Mouse (Mus musculus): ENCODE measurements at regions not wholly inside any gene's neighbourhood (a gene's known extent, or its start where the extent isn't known, plus 50 kb on each side); places are given as distances from the start of the nearest gene placed in this dataset.

DNA sequence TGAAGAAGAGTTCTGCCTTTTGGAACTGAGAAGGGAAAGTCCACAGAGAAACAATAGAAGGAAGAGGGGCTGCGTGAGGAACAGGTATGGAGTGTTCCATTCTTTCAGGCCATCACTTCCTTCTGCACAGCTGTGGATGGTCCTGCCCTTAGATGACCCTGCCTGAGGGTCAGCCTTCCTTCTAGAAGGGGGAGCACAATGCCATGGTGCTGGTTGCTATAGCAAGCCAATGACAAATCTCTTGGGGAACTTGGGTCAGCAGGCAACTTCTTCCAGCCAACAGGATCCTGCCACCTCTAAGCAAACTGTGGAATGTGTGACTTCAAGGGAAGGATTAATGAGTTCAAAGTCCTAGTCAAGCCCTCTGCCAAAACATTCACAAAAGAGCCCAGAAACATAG is 329.1 kb upstream of the Pard3b start:
- Histone ChIP-seq H3K9me3 (no peaks in the 10 kb centered on the region), H3K4me1 (no peaks in the 10 kb centered on the region), H3K27ac (no peak overlapping the region), H3K27me3 (no peaks in the 10 kb centered on the region), H3K4me3 (no peak overlapping the region), H3K9ac (no peak overlapping the region), H3K36me3 (no peaks in the 10 kb centered on the region), H3K4me2 (no peak overlapping the region)
- ATAC-seq (ENCODE audit: borderline replicate concordance, extremely low read depth, low FRiP score, low TSS enrichment): no peak
- 73% methylated on average over 1 of the region's 1 CpGs for WGBS

- 90% methylated on average over 3 of the region's 3 CpGs for WGBS
- Histone ChIP-seq H3K27ac (no peak overlapping the region), H3K4me3 (no peak overlapping the region), H3K27me3 (no peaks in the 10 kb centered on the region), H3K36me3 (no peaks in the 10 kb centered on the region), H3K4me1 (no peaks in the 10 kb centered on the region), H3K9me3 (no peaks in the 10 kb centered on the region), H3K9ac (no peak overlapping the region), H3K4me2 (no peak overlapping the region)
- ATAC-seq (ENCODE audit: borderline replicate concordance, extremely low read depth, low FRiP score, low TSS enrichment): no peak
Observed at GRCm38 (mm10) chr1:61310063-61310760, 328.4 kb upstream of the Pard3b start.

DNA sequence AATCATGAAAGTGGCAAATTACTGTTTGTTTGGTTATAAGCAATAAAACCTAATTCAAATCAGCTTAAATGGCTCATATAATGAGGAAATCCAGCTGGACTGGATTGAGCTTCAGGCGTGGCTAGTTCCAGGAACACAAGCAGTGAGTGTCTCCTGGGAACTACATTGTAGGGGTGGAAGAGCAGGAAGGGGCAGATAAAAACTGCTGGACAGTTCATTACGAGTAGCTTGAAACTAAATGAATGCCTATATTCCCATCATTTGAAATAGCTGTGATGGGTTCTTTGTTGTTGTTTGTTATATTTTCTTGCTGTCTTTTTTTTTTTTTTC is 327.9 kb upstream of the Pard3b start:
- Histone ChIP-seq H3K4me1 (no peaks in the 10 kb centered on the region), H3K36me3 (no peaks in the 10 kb centered on the region), H3K9ac (no peak overlapping the region), H3K27ac (no peak overlapping the region), H3K4me2 (no peak overlapping the region), H3K27me3 (no peaks in the 10 kb centered on the region), H3K9me3 (no peaks in the 10 kb centered on the region), H3K4me3 (no peak overlapping the region)
- WGBS: 57% methylated on average over 2 of the region's 2 CpGs
- no peak for ATAC-seq (ENCODE audit: borderline replicate concordance, extremely low read depth, low FRiP score, low TSS enrichment)

GRCm38 (mm10) chr1:61313196-61313595 is 325.4 kb upstream of the Pard3b start:
- Histone ChIP-seq H3K36me3 (no peaks in the 10 kb centered on the region), H3K4me3 (no peak overlapping the region), H3K9me3 (no peaks in the 10 kb centered on the region), H3K4me1 (no peaks in the 10 kb centered on the region), H3K27me3 (no peaks in the 10 kb centered on the region), H3K27ac (no peak overlapping the region), H3K4me2 (no peak overlapping the region), H3K9ac (no peak overlapping the region)
- 88% methylated on average over 4 of the region's 4 CpGs for WGBS
- no peak for ATAC-seq (ENCODE audit: borderline replicate concordance, extremely low read depth, low FRiP score, low TSS enrichment)

GRCm38 (mm10) chr1:61316261-61316660 is 322.4 kb upstream of the Pard3b start:
- Histone ChIP-seq H3K4me2 (no peak overlapping the region), H3K4me1 (no peaks in the 10 kb centered on the region), H3K9me3 (no peaks in the 10 kb centered on the region), H3K27me3 (no peaks in the 10 kb centered on the region), H3K9ac (no peak overlapping the region), H3K36me3 (no peaks in the 10 kb centered on the region), H3K4me3 (no peak overlapping the region), H3K27ac (no peak overlapping the region)
- ATAC-seq (ENCODE audit: borderline replicate concordance, extremely low read depth, low FRiP score, low TSS enrichment): no peak
- 87% methylated on average over 4 of the region's 4 CpGs for WGBS

GRCm38 (mm10) chr1:61316736-61317135 is 321.9 kb upstream of the Pard3b start:
- Histone ChIP-seq H3K36me3 (no peaks in the 10 kb centered on the region), H3K9ac (no peak overlapping the region), H3K4me1 (no peaks in the 10 kb centered on the region), H3K9me3 (no peaks in the 10 kb centered on the region), H3K4me2 (no peak overlapping the region), H3K27ac (no peak overlapping the region), H3K27me3 (no peaks in the 10 kb centered on the region), H3K4me3 (no peak overlapping the region)
- no peak for ATAC-seq (ENCODE audit: borderline replicate concordance, extremely low read depth, low FRiP score, low TSS enrichment)
- 64% methylated on average over 2 of the region's 2 CpGs for WGBS

GRCm38 (mm10) chr1:61318042-61318441 is 320.6 kb upstream of the Pard3b start:
- no peaks in the 10 kb centered on the region for H3K4me1 ChIP-seq
- WGBS: 69% methylated on average over 1 of the region's 1 CpGs
- no peak overlapping the region for H3K4me3 ChIP-seq
- no peaks in the 10 kb centered on the region for H3K9me3 ChIP-seq
- H3K27ac ChIP-seq: no peak overlapping the region
- no peak for ATAC-seq (ENCODE audit: borderline replicate concordance, extremely low read depth, low FRiP score, low TSS enrichment)
- H3K9ac ChIP-seq: no peak overlapping the region
- H3K36me3 ChIP-seq: no peaks in the 10 kb centered on the region
- no peaks in the 10 kb centered on the region for H3K27me3 ChIP-seq
- H3K4me2 ChIP-seq: no peak overlapping the region

DNA sequence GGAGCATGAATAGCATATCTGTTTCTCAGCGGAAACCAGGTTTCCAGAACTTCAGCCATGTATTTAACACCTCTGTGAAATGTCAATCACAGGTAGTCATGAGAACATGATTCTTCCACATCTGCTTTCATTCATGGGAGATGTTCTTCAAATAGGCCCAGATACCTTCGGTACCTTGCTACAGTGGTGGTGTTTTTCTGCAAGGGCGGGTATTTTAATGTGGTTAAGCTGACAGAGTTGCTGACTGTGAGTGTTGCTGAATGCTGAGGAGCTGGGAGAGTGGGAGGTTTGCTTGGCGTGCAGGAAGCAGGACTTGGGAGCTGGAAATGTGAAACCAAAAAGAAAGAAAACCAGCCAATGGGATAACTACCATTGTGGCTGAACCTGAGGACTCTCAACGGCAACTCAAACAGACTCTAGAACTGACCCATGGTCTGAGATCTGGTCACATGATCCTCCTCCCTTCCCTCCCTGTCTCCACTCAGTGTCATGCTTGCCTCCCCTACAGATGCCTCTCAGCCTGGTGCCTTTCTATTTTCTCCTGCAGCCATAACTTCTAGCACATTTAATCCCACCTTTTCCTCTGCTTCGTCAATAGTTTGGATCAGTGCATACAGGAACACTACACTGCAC is 317.0 kb upstream of the Pard3b start:
- Histone ChIP-seq H3K4me3 (no peak overlapping the region), H3K9ac (no peak overlapping the region), H3K27me3 (no peaks in the 10 kb centered on the region), H3K4me1 (no peaks in the 10 kb centered on the region), H3K9me3 (no peaks in the 10 kb centered on the region), H3K36me3 (no peaks in the 10 kb centered on the region), H3K27ac (no peak overlapping the region), H3K4me2 (no peak overlapping the region)
- no peak for ATAC-seq (ENCODE audit: borderline replicate concordance, extremely low read depth, low FRiP score, low TSS enrichment)
- 51% methylated on average over 6 of the region's 6 CpGs for WGBS

DNA sequence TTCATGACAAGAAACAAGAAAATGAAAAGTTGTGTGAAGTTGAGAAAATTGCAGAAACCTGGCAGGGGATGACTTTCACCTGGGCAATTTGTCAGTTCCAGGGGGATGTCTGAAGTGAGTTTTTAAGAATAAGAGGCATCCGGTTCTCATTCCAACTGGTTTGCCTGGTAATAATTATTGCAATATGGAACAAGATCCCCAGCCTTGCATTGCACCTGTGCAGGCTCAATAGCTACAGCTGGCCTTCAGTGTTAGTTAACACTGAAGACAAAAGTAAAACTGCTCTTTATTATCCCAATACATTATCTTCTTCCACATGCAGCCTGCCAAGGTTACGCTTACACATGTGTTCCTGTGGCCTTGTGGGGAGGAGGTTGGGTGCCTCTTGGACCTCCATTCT is 307.2 kb upstream of the Pard3b start:
- Histone ChIP-seq H3K4me3 (no peak overlapping the region), H3K4me2 (no peak overlapping the region), H3K9ac (no peak overlapping the region), H3K27ac (no peak overlapping the region), H3K4me1 (no peaks in the 10 kb centered on the region), H3K27me3 (no peaks in the 10 kb centered on the region), H3K9me3 (no peaks in the 10 kb centered on the region), H3K36me3 (no peaks in the 10 kb centered on the region)
- 78% methylated on average over 2 of the region's 2 CpGs for WGBS
- ATAC-seq (ENCODE audit: borderline replicate concordance, extremely low read depth, low FRiP score, low TSS enrichment): no peak

GRCm38 (mm10) chr1:61331906-61332305 is 306.7 kb upstream of the Pard3b start:
- Histone ChIP-seq H3K9me3 (no peaks in the 10 kb centered on the region), H3K4me1 (no peaks in the 10 kb centered on the region), H3K27me3 (no peaks in the 10 kb centered on the region), H3K4me2 (no peak overlapping the region), H3K9ac (no peak overlapping the region), H3K36me3 (no peaks in the 10 kb centered on the region), H3K4me3 (no peak overlapping the region), H3K27ac (no peak overlapping the region)
- ATAC-seq (ENCODE audit: borderline replicate concordance, extremely low read depth, low FRiP score, low TSS enrichment): no peak
- WGBS: 55% methylated on average over 3 of the region's 3 CpGs

- no peak overlapping the region for H3K9ac ChIP-seq
- H3K4me3 ChIP-seq: no peak overlapping the region
- WGBS: 67% methylated on average over 2 of the region's 2 CpGs
- H3K36me3 ChIP-seq: no peaks in the 10 kb centered on the region
- no peaks in the 10 kb centered on the region for H3K27me3 ChIP-seq
- H3K4me2 ChIP-seq: no peak overlapping the region
- H3K4me1 ChIP-seq: no peaks in the 10 kb centered on the region
- no peak for ATAC-seq (ENCODE audit: borderline replicate concordance, extremely low read depth, low FRiP score, low TSS enrichment)
- H3K9me3 ChIP-seq: no peaks in the 10 kb centered on the region
- H3K27ac ChIP-seq: no peak overlapping the region
Observed at GRCm38 (mm10) chr1:61336367-61336766, 302.3 kb upstream of the Pard3b start.

DNA sequence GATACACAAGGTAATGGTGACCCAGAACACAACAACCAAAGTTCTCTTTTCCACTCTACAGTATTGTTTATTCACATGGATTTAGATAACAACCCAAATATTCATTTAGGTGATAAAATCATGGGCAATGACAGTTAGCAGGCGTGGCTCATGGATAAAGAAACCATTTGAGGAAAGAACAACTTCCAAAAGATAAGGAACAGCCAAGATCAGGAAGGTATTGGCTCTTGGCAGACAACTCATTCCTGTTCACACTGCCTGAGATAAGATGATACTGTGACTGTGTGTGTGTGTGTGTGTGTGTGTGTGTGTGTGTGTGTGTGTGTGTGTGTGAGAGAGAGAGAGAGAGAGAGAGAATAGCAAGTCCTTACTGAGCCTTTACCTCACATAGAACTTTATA is 285.7 kb upstream of the Pard3b start:
- H3K27ac ChIP-seq: no peak overlapping the region
- no peak overlapping the region for H3K4me3 ChIP-seq
- 0 out of 2 replicates have a peak, but pooled peaks cover 7% of the 10 kb centered on the region for H3K4me1 ChIP-seq
- H3K4me2 ChIP-seq: no peak overlapping the region
- no peaks in the 10 kb centered on the region for H3K36me3 ChIP-seq
- no peak for ATAC-seq (ENCODE audit: borderline replicate concordance, extremely low read depth, low FRiP score, low TSS enrichment)
- H3K9ac ChIP-seq: no peak overlapping the region
- no peaks in the 10 kb centered on the region for H3K9me3 ChIP-seq
- no peaks in the 10 kb centered on the region for H3K27me3 ChIP-seq
- WGBS: 65% methylated on average over 1 of the region's 1 CpGs

GRCm38 (mm10) chr1:61353481-61353880 is 285.1 kb upstream of the Pard3b start:
- H3K27ac ChIP-seq: no peak overlapping the region
- 25% methylated on average over 3 of the region's 3 CpGs for WGBS
- H3K9ac ChIP-seq: no peak overlapping the region

More at GRCm38 (mm10) chr1:61353481-61353880, 285.1 kb upstream of the Pard3b start:
- Histone ChIP-seq H3K4me3 (no peak overlapping the region), H3K36me3 (no peaks in the 10 kb centered on the region), H3K9me3 (no peaks in the 10 kb centered on the region), H3K27me3 (no peaks in the 10 kb centered on the region), H3K4me2 (no peak overlapping the region), H3K4me1 (0 out of 2 replicates have a peak, but pooled peaks cover 7% of the 10 kb centered on the region)
- no peak for ATAC-seq (ENCODE audit: borderline replicate concordance, extremely low read depth, low FRiP score, low TSS enrichment)

All from lung, embryonic 15.5 days (tissue).